Mouse (Mus musculus) MEL (cell line): Measurements from ENCODE around the gene Tifa. TPM values are rescaled to one million over a fixed set of nuclear protein-coding genes. Genes with fewer than 3 reads are reported as not detected.

Experiments
- DNase-seq: peaks from one replicate; pipeline ENCODE4 v3.0.0; 2011; ENCODE audit warnings: low read depth, low spot score
- H3K27ac ChIP-seq: 2 replicates; pipeline ENCODE4 v1.5.1; 2012; ENCODE audit warnings: low read depth, mild to moderate bottlenecking, control low read depth, low read length, moderate library complexity; ENCODE audit not compliant: control insufficient read depth
- H3K27me3 ChIP-seq, 2 experiments: fragments of 150-350 bp in 1 of 2; sonication (generic) in 1 of 2; 2 replicates each; pipeline ENCODE4 v1.6.1; 2012; ENCODE audit warnings: low read length in 2 of 2, mild to moderate bottlenecking in 2 of 2, improper control_type of control experiment in 1 of 2, moderate library complexity in 1 of 2; ENCODE audit not compliant: insufficient read depth in 2 of 2, control insufficient read depth in 1 of 2
- H3K36me3 ChIP-seq, 2 experiments: 2 replicates each; pipeline ENCODE4 v1.6.1; 2012 to 2014; ENCODE audit warnings: low read length in 2 of 2, improper control_type of control experiment in 1 of 2, inconsistent platforms in 1 of 2, mild to moderate bottlenecking in 1 of 2; ENCODE audit not compliant: insufficient read depth in 2 of 2, control insufficient read depth in 1 of 2
- H3K4me1 ChIP-seq, 2 experiments: fragments of 150-350 bp in 1 of 2; sonication (generic) in 1 of 2; 2 replicates each; pipeline ENCODE4 v1.6.1; 2012; ENCODE audit warnings: low read length in 2 of 2, improper control_type of control experiment in 1 of 2, mild to moderate bottlenecking in 1 of 2; ENCODE audit not compliant: insufficient read depth in 2 of 2, control insufficient read depth in 1 of 2
- H3K4me3 ChIP-seq, 2 experiments: fragments of 150-350 bp in 1 of 2; sonication (generic) in 1 of 2; 2 replicates each; pipeline ENCODE4 v1.5.1; 2012; ENCODE audit warnings: low read depth in 2 of 2, low read length in 2 of 2, mild to moderate bottlenecking in 2 of 2, moderate library complexity in 2 of 2, control low read depth in 1 of 2, improper control_type of control experiment in 1 of 2; ENCODE audit not compliant: control insufficient read depth in 1 of 2, insufficient read depth in 1 of 2
- H3K79me2 ChIP-seq: 2 replicates; pipeline ENCODE4 v1.6.1; 2012; ENCODE audit warnings: mild to moderate bottlenecking, low read length, moderate library complexity; ENCODE audit not compliant: control insufficient read depth, poor library complexity, insufficient read depth
- H3K9ac ChIP-seq: 2 replicates; pipeline ENCODE4 v1.6.1; 2012; ENCODE audit warnings: low read depth, mild to moderate bottlenecking, control low read depth, low read length, moderate library complexity; ENCODE audit not compliant: control insufficient read depth, poor library complexity, severe bottlenecking
- H3K9me3 ChIP-seq: fragments of 150-350 bp; sonication (generic); replicated peaks from 2 replicates; pipeline ENCODE4 v1.6.1; 2012; ENCODE audit warnings: mild to moderate bottlenecking, low read length, improper control_type of control experiment, moderate library complexity; ENCODE audit not compliant: insufficient read depth
- CHD1 ChIP-seq: IDR thresholded peaks from 2 replicates; pipeline ENCODE4 v1.6.1; 2012; ENCODE audit warnings: low read depth, mild to moderate bottlenecking, inconsistent platforms, low read length, improper control_type of control experiment
- ELF1 ChIP-seq: IDR thresholded peaks from 2 replicates; pipeline ENCODE4 v1.6.1; 2014; ENCODE audit warnings: low read depth, mild to moderate bottlenecking, inconsistent platforms, low read length, improper control_type of control experiment, moderate library complexity
- ETS1 ChIP-seq: IDR thresholded peaks from 2 replicates; pipeline ENCODE4 v1.6.1; 2012; ENCODE audit warnings: low read depth, mild to moderate bottlenecking, inconsistent platforms, low read length, improper control_type of control experiment, moderate library complexity
- JUND ChIP-seq: IDR thresholded peaks from 2 replicates; pipeline ENCODE4 v1.6.1; 2011; ENCODE audit warnings: low read depth, mild to moderate bottlenecking, improper control_type of control experiment, low read length
- MAFK ChIP-seq: IDR thresholded peaks from 2 replicates; pipeline ENCODE4 v1.6.1; 2011; ENCODE audit warnings: low read depth, mild to moderate bottlenecking, low read length, improper control_type of control experiment, borderline replicate concordance
- MAX ChIP-seq: IDR thresholded peaks from 2 replicates; pipeline ENCODE4 v1.6.1; 2011; ENCODE audit warnings: low read length, improper control_type of control experiment
- MEF2A ChIP-seq: IDR thresholded peaks from 2 replicates; pipeline ENCODE4 v1.6.1; 2014; ENCODE audit warnings: low read depth, mild to moderate bottlenecking, inconsistent platforms, low read length, improper control_type of control experiment; ENCODE audit not compliant: poor library complexity, insufficient replicate concordance, severe bottlenecking; ENCODE audit errors: extremely low read depth
- MXI1 ChIP-seq: IDR thresholded peaks from 2 replicates; pipeline ENCODE4 v1.6.1; 2011; ENCODE audit warnings: mild to moderate bottlenecking, low read depth, low read length, improper control_type of control experiment
- POLR2AphosphoS5 ChIP-seq: IDR thresholded peaks from 2 replicates; pipeline ENCODE4 v1.6.1; 2012; ENCODE audit warnings: low read depth, borderline replicate concordance, mild to moderate bottlenecking, inconsistent platforms, low read length, moderate library complexity, mixed read lengths
- SIN3A ChIP-seq: IDR thresholded peaks from 2 replicates; pipeline ENCODE4 v1.6.1; 2012; ENCODE audit warnings: low read length, improper control_type of control experiment, inconsistent platforms
- TAL1 ChIP-seq: IDR thresholded peaks from 2 replicates; pipeline ENCODE4 v1.6.1; 2012; ENCODE audit warnings: mild to moderate bottlenecking, inconsistent platforms, low read length, moderate library complexity, mixed read lengths
- UBTF ChIP-seq: IDR thresholded peaks from 2 replicates; pipeline ENCODE4 v1.6.1; 2012; ENCODE audit warnings: low read depth, mild to moderate bottlenecking, inconsistent platforms, low read length, improper control_type of control experiment, moderate library complexity, borderline replicate concordance; ENCODE audit not compliant: insufficient read depth
- polyA plus RNA-seq, 2 experiments: library from polyadenylated mRNA; stranded (reverse) in 1 of 2; unstranded in 1 of 2; fragments of >175 nt in 1 of 2; fragments of >200 nt in 1 of 2; gene quantifications; 2 replicates each; pipeline versions ENCODE4 v1.2.1 to v1.2.4; 2012; ENCODE audit warnings: low replicate concordance in 2 of 2, low read depth in 1 of 2; ENCODE audit not compliant: insufficient read length in 2 of 2, insufficient read depth in 1 of 2, missing spikeins in 1 of 2
- total RNA-seq: library from RNA; depleted of rRNA; stranded (reverse); fragments of 300-350 nt; gene quantifications from 2 replicates; pipeline ENCODE4 v1.2.3, GENCODE M21; 2012

The Tifa gene
- total and polyA plus RNA-seq, 3 experiments = 1.7 to 3.0 TPM; not detected in 1

GRCm38 (mm10) chr3:127818694-127819663 is 29.4 kb downstream of the Tifa start:
- Histone ChIP-seq H3K27ac (no peak overlapping the region), H3K27me3 (no peaks in the 10 kb centered on the region), H3K36me3 (peaks cover 4 to 19% of the 10 kb centered on the region in 2 experiments; a peak in 3 of 4 replicates), H3K4me1 (peaks cover 0 to under 1% of the 10 kb centered on the region in 2 experiments; a peak in 1 of 4 replicates), H3K4me3 (no peak overlapping the region), H3K9ac (no peak overlapping the region), H3K9me3 (no peaks in the 10 kb centered on the region), H3K79me2 (no peaks in the 10 kb centered on the region)
- TF ChIP-seq MXI1 = no peak
- TF ChIP-seq MAFK = no peak
- TF ChIP-seq ETS1 = no peak
- TF ChIP-seq SIN3A = no peak
- TF ChIP-seq CHD1 = no peak
- TF ChIP-seq POLR2AphosphoS5 = no peak
- TF ChIP-seq UBTF = no peak
- no peak for DNase-seq

DNA sequence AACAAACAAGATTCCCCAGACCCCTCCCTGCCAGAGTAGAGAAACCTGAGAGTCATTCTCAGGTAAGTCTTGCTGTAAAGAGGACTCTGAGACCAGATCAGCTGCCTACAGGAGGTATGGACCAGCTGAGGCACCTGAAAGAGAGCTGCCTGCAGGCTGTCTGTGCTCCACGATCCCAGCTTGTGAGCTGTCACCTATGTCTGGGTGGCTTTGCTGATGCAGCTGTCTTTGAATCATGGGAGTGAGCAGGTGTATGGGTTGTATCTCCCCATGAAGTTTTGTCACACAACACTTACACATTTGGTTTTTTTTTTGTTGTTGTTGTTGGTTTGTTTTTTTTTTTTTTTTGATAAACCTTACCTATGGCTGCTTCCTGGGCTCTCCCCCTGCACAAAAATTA is 30.8 kb downstream of the Tifa start:
- Histone ChIP-seq H3K9ac (no peak overlapping the region), H3K27me3 (no peaks in the 10 kb centered on the region), H3K79me2 (no peaks in the 10 kb centered on the region), H3K36me3 (peaks cover 4 to 19% of the 10 kb centered on the region in 2 experiments; a peak in 3 of 4 replicates), H3K27ac (no peak overlapping the region), H3K4me3 (no peak overlapping the region), H3K4me1 (peaks cover 4 to 9% of the 10 kb centered on the region in 2 experiments; a peak in 3 of 4 replicates), H3K9me3 (no peaks in the 10 kb centered on the region)
- TF ChIP-seq TAL1 = no peak
- TF ChIP-seq MEF2A = no peak
- TF ChIP-seq MAX = no peak
- TF ChIP-seq JUND = no peak
- no peak for TF ChIP-seq POLR2AphosphoS5
- TF ChIP-seq CHD1 = no peak
- no peak for TF ChIP-seq ELF1
- DNase-seq = no peak
